7 mouse cellular contexts compared by ENCODE assay signal in the genomic region with DNA sequence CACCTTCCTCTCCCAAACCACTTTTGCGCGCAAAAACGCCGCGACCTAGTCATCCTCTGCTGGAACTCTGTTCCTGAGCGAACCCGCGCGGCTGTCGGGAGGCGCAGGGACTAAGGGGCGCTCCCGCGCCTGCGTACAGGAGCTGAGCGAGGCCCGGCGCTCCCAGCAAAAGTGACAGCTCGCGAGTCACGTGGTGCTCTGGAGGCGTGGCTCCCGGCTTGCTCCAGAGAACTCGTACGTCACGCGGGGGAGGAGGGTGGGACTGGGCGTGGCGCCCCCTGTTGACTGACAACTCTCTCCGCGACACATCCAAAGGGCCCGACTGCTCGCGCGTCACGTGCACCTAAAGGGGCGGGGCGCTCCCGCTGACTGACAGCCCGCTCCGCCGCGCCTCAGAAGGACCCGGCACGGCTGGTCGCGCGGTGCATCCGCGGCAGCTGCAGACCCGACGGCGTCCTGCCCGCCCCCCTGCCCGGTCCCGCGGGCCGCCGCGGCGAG. TPM values are rescaled to one million over a fixed set of nuclear protein-coding genes. Genes with fewer than 3 reads are reported as not detected.
DNase-seq lines count a peak whose midpoint lies in the region; ATAC-seq and TF ChIP-seq lines count a peak whose summit lies in the region.

A gene (plus strand): TSS at position 395 of the 498 bp plus-strand sequence.

- peak within 1 kb of the TSS; percentile 71 for H3K4me3 ChIP-seq in embryonic facial prominence, embryonic 13.5 days
- H3K4me3 ChIP-seq in kidney, adult 2 months (ENCODE audit: insufficient read depth, low read depth, low read length), result peak within 1 kb of the TSS; percentile 67
- peak within 1 kb of the TSS; percentile 72 for H3K4me3 ChIP-seq in limb, embryonic 12.5 days (replicated peaks)
- peak within 1 kb of the TSS; percentile 86 for H3K4me3 ChIP-seq in midbrain, embryonic 15.5 days
- H3K4me3 ChIP-seq in spleen, adult 2 months (ENCODE audit: extremely low read depth, insufficient read depth, insufficient read length), result peak within 1 kb of the TSS; percentile 59

- DNase-seq in adrenal gland, postnatal 36 days, result peak; percentile 100
- peak; percentile 100 for DNase-seq in heart, adult 18-20 months
- peak; percentile 100 for DNase-seq in kidney, adult 2 months
- DNase-seq in spleen, adult 2 months (ENCODE audit: low read depth in 1 of 2, low spot score in 2 of 2), result peak; percentile 99 to 100

- H3K36me3 ChIP-seq in embryonic facial prominence, embryonic 13.5 days, result no peaks in the 10 kb centered on the region
- H3K36me3 ChIP-seq in kidney, adult 2 months (ENCODE audit: control insufficient read depth, insufficient read depth, low read length), result no peaks in the 10 kb centered on the region
- no peaks in the 10 kb centered on the region for H3K36me3 ChIP-seq in limb, embryonic 12.5 days
- no peaks in the 10 kb centered on the region for H3K36me3 ChIP-seq in midbrain, embryonic 15.5 days (replicated peaks)
- H3K36me3 ChIP-seq in spleen, adult 2 months (ENCODE audit: control insufficient read depth, insufficient read depth, low read length), result no peaks in the 10 kb centered on the region

- under 1% methylated on average over 61 of the region's 61 CpGs for WGBS in embryonic facial prominence, embryonic 13.5 days
- WGBS in kidney, adult 2 months, result under 1% methylated on average over 61 of the region's 61 CpGs
- under 1% methylated on average over 61 of the region's 61 CpGs for WGBS in limb, embryonic 12.5 days
- WGBS in midbrain, embryonic 15.5 days, result under 1% methylated on average over 61 of the region's 61 CpGs
- WGBS in spleen, adult 2 months, result under 1% methylated on average over 60 of the region's 61 CpGs

- TF ChIP-seq POLR2A in kidney, adult 2 months (IDR thresholded peaks at IDR 0.05; ENCODE audit: low read depth, low read length), result peak; percentile 28
- TF ChIP-seq POLR2A in spleen, adult 2 months (IDR thresholded peaks at IDR 0.05; ENCODE audit: low read depth, low read length), result peak; percentile 64; the same call in 1 of the 2 replicates

- peak; percentile 42; the same call in 1 of the 2 replicates for TF ChIP-seq CTCF in kidney, adult 2 months (conservative IDR thresholded peaks at IDR 0.05; ENCODE audit: insufficient read depth, insufficient read length, low read depth, low read length)
- TF ChIP-seq CTCF in spleen, adult 2 months (IDR thresholded peaks at IDR 0.05; ENCODE audit: extremely low read depth, insufficient read depth, insufficient read length, insufficient replicate concordance), result peak; percentile 19; the same call in 1 of the 2 replicates

- peak; percentile 93 for ATAC-seq in embryonic facial prominence, embryonic 13.5 days (ENCODE audit: insufficient number of reproducible peaks, insufficient read depth, low FRiP score, low TSS enrichment, low read depth)
- ATAC-seq in limb, embryonic 12.5 days (ENCODE audit: insufficient number of reproducible peaks, insufficient read depth, low FRiP score, low TSS enrichment, low read depth), result peak; percentile 92
- ATAC-seq in midbrain, embryonic 15.5 days (replicated peaks), result peak; percentile 96

- no peaks in the 10 kb centered on the region for H3K9me3 ChIP-seq in embryonic facial prominence, embryonic 13.5 days
- no peaks in the 10 kb centered on the region for H3K9me3 ChIP-seq in limb, embryonic 12.5 days
- no peaks in the 10 kb centered on the region for H3K9me3 ChIP-seq in midbrain, embryonic 15.5 days

- peak within 1 kb of the TSS; percentile 57; the same call in 1 of the 2 replicates for H3K27ac ChIP-seq in embryonic facial prominence, embryonic 13.5 days
- peak within 1 kb of the TSS; percentile 92 for H3K27ac ChIP-seq in kidney, adult 2 months (ENCODE audit: insufficient read depth, low read depth, low read length)
- peak within 1 kb of the TSS; percentile 41; the same call in 1 of the 2 replicates for H3K27ac ChIP-seq in limb, embryonic 12.5 days
- peak within 1 kb of the TSS; percentile 90 for H3K27ac ChIP-seq in midbrain, embryonic 15.5 days
- H3K27ac ChIP-seq in spleen, adult 2 months (ENCODE audit: insufficient read depth, low read length), result peak within 1 kb of the TSS; percentile 66

- peak within 1 kb of the TSS; percentile 77 for H3K9ac ChIP-seq in embryonic facial prominence, embryonic 13.5 days
- H3K9ac ChIP-seq in limb, embryonic 12.5 days (replicated peaks), result peak within 1 kb of the TSS; percentile 70
- H3K9ac ChIP-seq in midbrain, embryonic 15.5 days, result peak within 1 kb of the TSS; percentile 81

- H3K4me2 ChIP-seq in embryonic facial prominence, embryonic 13.5 days, result peak within 1 kb of the TSS; percentile 96
- H3K4me2 ChIP-seq in limb, embryonic 12.5 days, result peak within 1 kb of the TSS; percentile 93
- peak within 1 kb of the TSS; percentile 77 for H3K4me2 ChIP-seq in midbrain, embryonic 15.5 days

- peaks cover 52% of the 10 kb centered on the region for H3K27me3 ChIP-seq in embryonic facial prominence, embryonic 13.5 days
- H3K27me3 ChIP-seq in kidney, adult 2 months (replicated peaks; ENCODE audit: control insufficient read depth, insufficient read depth, low read length), result no peaks in the 10 kb centered on the region
- peaks cover 64% of the 10 kb centered on the region for H3K27me3 ChIP-seq in limb, embryonic 12.5 days
- peaks cover 6% of the 10 kb centered on the region; the same call in 1 of the 2 replicates for H3K27me3 ChIP-seq in midbrain, embryonic 15.5 days (replicated peaks)
- H3K27me3 ChIP-seq in spleen, adult 2 months (ENCODE audit: control insufficient read depth, insufficient read depth, low read length), result peaks cover 7% of the 10 kb centered on the region; the same call in 1 of the 2 replicates

- peaks cover 16% of the 10 kb centered on the region for H3K4me1 ChIP-seq in embryonic facial prominence, embryonic 13.5 days
- H3K4me1 ChIP-seq in kidney, adult 2 months (ENCODE audit: control insufficient read depth, insufficient read depth, low read length), result peaks cover 6% of the 10 kb centered on the region; the same call in 1 of the 2 replicates
- H3K4me1 ChIP-seq in limb, embryonic 12.5 days (replicated peaks), result peaks cover 15% of the 10 kb centered on the region
- H3K4me1 ChIP-seq in midbrain, embryonic 15.5 days, result peaks cover 21% of the 10 kb centered on the region
- peaks cover 13% of the 10 kb centered on the region for H3K4me1 ChIP-seq in spleen, adult 2 months (ENCODE audit: control insufficient read depth, insufficient read depth, insufficient read length)

RNA-seq across cellular contexts. Expression of the gene that starts here (rescaled TPM):
- 100 to 1,000 TPM in 1 of 2 experiments, 10 to 100 TPM in 1; 77.7 to 152 TPM for total RNA-seq in adrenal gland, postnatal 36 days (2021)
- polyA plus RNA-seq in embryonic facial prominence, embryonic 13.5 days (2015; fragmentation: Nextera tagmentation; extraction: Ambion mirVana), result 3.7 and 3.8 TPM in 2 replicates
- 10 to 100 TPM; 15.1 to 19.3 TPM for total RNA-seq in heart, adult 18-20 months (2021)
- polyA plus RNA-seq in kidney, adult 2 months (2012; rRNA removed), result 8.4 and 8.8 TPM in 2 replicates
- polyA plus RNA-seq in limb, embryonic 12.5 days (2016; fragmentation: Nextera tagmentation; extraction: Ambion mirVana), result 3.0 and 3.5 TPM in 2 replicates
- polyA plus RNA-seq in midbrain, embryonic 15.5 days (2015; fragmentation: Nextera tagmentation; extraction: Ambion mirVana), result 33.6 and 35.7 TPM in 2 replicates
- 20.6 and 25.8 TPM in 2 replicates for polyA plus RNA-seq in spleen, adult 2 months (2012; rRNA removed)

Comparison
In these comparisons a context has a peak if more than half of its experiments do, and no peak if none do; other contexts are left out.
1. Peak in every context shown above with its lines: DNase-seq, ATAC-seq, H3K4me3 ChIP-seq and H3K27ac ChIP-seq.
2. H3K27ac ChIP-seq: peak in every context shown above with its lines; median percentile 92 in kidney, adult 2 months; 90 in midbrain, embryonic 15.5 days; 66 in spleen, adult 2 months; 57 in embryonic facial prominence, embryonic 13.5 days; 41 in limb, embryonic 12.5 days.